Mouse (Mus musculus): Measurements from ENCODE around the gene Ly6g6f.

- no peak for TF ChIP-seq GATA1 (IDR thresholded peaks at IDR 0.05; ENCODE audit: borderline replicate concordance, low read length)
- TF ChIP-seq FLI1 (IDR thresholded peaks at IDR 0.05; ENCODE audit: low read length): no peak
Observed at GRCm38 (mm10) chr17:35048932-35049440, 36.4 kb downstream of the Ly6g6f start.

Measured in megakaryocyte, embryonic 14.5 days (primary cell).